Mouse (Mus musculus) hematopoietic stem cell, adult 5-6 weeks (primary cell): Measurements from ENCODE around the gene Sqor. TPM values are rescaled to one million over a fixed set of nuclear protein-coding genes. Genes with fewer than 3 reads are reported as not detected.

Source experiments
- ATAC-seq, 2 experiments: fragments of 125-278 bp in 1 of 2; replicated peaks in 1 of 2; 2 replicates each; pipeline ENCODE4 v1.8.0; 2016 to 2017; ENCODE audit warnings: inconsistent platforms in 2 of 2, mild to moderate bottlenecking in 2 of 2, moderate number of reproducible peaks in 2 of 2, low read depth in 1 of 2, moderate TSS enrichment in 1 of 2; ENCODE audit not compliant: low FRiP score in 2 of 2, poor library complexity in 2 of 2, severe bottlenecking in 2 of 2, insufficient read depth in 1 of 2, low TSS enrichment in 1 of 2
- total RNA-seq: library from RNA; stranded (forward); fragments of 172-1452, 232-1000 nt; gene quantifications from 2 replicates; pipeline ENCODE4 v1.2.3, GENCODE M21; 2017

Gene Sqor
- total RNA-seq, 1 experiment from 2014 or later: 33.5 TPM

DNA sequence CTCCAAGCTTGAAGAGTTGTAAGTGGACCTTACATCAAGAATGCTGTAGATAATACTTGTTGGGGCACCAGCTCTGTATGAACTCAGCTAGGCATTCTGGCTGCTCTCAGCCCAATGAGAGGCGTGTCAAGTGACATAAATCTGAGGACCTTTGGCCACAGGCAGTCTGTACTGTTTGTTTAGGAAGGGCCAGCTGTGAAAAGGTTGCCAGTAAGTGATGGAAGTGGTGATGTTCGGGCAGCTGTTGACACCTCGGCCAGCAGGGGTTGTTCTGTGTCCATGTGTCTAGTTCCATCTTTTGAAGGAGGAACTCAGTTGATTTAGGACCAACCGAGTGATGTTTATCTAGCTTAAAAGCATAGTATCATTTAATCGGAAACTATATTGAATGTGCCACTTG lies 14.9 kb downstream of the Sqor start:
- no peak for ATAC-seq

DNA sequence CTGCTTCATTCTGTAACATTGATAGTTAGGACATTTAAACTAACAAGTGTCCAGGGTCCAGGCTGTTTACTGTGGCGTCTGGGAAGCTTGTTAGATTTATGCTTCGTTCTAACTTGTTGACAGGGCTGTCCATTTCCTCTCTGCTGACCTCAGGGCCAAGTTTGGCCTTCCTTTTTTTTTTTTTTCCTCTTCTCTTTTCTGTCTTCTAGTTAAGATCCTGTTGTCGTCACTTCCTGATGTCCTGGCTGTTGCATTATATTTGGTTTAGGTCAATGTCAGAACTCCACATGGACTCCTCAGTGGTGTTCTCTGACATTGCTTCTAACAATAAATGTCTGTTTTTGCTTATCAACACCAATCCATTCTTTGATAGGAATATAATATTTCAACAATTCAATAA lies 15.4 kb downstream of the Sqor start:
- ATAC-seq: peak in 1 of 2 experiments; percentile 31; a peak in 1 of 4 replicates

DNA sequence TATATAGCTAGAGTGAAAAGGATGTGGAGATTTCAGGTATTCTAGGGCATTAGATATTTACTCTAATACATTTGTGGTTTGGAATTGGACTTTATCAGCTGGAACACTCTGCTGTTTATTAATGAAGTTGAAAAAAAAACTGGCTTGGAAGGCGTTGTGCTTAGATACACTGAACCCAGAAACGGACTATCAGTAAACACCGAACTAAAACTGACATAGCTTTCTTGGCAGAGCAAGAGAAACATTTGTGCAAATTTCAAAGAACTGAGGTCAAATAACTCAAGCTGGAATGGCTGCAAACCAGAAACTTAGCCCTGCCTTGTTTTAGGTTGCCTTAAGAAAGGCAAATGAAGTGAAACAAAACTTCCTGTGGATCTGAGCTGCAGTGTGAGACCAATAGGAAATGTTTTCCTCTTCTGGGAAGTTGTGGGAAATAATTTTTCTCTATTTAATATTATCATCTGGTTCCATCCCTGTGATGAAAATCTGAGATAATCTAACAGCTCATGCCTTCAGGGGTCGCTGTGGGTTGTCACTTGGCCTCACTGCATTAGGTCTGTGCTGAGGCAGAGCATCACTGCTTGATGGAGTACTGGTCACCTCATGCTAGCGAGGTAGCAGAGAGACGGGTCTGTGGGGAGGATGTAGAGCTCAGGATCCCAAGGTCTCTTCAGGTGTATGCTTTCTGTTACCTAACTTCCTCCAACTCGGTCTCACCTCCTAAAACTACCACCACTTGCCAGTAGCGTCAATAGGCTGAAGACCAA lies 16.7 kb downstream of the Sqor start:
- ATAC-seq: no peak

DNA sequence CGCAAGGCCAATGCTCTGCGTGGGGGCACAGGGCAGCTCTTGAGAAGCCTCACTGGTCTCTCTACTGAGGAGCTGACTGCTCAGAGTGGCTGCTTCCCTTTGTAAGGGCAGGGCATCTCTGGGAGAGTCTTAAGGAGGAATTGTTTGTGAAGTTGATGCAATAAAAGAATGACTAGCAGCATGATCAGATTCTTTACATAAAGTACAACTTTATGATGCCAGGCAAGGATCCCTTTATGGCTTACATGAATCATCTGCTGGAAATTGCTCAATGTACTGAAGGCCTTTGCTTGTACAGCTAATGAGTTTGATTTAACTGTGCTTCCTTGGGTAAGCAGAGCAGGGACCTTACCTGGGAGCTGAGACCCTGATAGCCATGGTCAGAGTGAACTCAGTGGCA lies 18.7 kb downstream of the Sqor start:
- ATAC-seq: no peak

DNA sequence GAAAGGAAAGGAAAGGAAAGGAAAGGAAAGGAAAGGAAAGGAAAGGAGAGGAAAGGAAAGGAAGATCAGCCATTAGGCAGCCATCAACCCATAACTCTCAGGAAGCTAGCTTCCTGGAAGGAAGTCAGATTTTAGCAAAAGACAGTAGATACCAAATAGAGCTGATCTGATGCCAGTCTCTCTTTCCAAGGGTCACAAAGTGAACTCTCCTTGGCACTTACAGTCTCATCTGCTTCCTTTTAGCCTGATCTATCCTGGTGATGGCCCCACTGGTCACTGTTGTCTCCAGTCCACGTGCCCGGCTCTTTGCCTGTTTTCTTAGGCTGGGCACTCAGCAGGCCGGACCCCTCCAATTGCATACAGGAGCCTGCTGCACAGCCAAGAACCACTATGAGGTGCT lies 19.7 kb downstream of the Sqor start:
- ATAC-seq: no peak

DNA sequence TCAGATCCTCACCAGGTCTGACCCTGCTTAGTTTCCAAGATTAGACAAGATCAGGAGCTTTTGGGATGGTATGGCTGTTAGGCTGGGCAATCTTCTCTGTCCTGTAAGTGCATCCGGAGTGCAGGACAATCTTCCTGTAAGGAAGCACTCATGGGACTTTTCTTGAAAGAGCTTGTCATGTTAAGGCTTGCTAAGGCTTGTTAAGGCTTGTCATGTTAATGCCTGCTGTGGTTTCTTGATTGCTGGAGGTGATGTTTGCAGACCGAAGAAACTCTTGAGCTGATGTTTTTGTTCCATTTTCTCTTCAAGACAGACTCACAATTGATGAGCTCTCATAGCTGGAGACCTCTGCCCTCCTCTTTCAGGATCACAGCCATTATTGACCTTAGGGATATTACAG lies 21.1 kb downstream of the Sqor start:
- ATAC-seq: no peak

DNA sequence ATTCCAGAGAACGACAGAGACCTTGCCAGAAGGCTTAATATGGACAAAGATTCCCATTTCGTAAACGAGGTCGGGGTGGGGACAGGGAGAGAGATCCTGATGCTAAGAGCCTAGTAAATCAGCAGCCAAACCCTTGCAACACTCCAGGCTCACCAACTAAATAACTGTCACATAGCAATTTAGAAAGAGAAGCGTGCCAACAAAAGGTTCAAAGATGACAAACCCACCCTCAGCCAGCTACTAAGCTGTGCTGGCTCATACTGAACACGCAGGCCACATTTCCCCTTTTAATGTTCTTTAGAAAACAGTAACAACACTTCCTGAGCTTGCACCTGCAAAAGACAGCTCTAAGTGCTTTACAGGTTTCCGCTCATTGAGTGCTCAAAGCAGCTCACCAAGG lies 24.3 kb downstream of the Sqor start:
- peak; percentile 74 to 77 for ATAC-seq

DNA sequence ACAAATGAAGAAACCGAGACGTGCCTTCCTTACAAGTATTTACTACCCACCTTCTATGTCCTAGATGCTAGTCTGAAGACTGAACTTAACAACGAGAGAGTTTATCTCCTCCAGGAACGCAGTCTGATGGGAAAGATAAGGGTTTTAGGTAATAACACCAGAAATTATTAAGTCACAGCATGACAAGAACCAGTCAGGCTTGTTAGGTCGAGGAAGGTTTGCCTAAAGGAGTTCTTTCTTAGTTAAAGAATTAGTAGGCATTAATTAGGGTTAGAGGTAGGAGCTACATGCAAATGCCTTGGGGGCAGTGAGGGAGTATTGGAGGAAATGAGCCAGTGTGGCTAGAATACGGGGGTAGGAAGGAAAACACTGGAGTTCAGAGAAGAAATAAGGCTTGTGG lies 24.7 kb downstream of the Sqor start:
- 0 out of 4 replicates have a peak, but pooled peaks of 1 of the 2 experiments have one; percentile 25 for ATAC-seq

DNA sequence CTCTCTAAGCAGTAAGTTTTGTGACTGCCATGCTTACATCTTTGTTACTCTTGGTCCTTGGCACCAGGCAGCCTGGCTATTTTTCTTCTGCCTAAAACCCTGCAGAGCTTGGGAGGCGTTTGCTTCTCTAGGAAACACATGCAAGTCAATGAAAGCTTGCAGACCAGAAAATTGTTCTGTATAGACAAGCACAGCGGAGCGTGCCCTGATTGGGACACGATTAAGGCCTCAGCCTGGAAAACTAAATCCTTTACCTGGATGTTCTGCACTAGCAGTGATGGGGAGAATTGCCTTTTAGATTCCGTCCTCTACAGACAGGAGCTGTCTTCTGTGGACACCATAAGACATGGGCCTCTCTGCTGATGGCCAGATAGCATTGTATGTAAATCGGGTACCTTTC lies 39.4 kb downstream of the Sqor start:
- no peak for ATAC-seq

DNA sequence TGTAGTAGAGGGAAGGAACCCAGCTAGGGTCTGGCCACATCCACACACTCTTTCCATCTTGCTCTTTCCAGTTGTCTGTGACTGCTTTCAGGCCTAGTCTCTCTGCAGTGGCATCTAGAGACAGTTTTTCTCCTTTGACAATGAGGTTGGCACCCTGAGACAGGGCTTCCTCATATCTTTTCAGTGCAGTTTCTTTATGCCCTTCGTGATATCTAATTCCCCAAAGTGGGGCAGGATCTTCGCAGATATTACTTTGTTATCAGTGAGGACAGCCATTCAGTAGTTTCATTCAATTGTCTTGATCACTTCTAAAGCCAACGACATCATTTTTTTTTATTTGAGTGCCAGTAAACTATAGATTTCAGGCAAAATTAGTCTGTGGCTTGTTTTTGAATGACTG lies 41.0 kb downstream of the Sqor start:
- peak in 1 of 2 experiments; percentile 32; a peak in 1 of 4 replicates for ATAC-seq

DNA sequence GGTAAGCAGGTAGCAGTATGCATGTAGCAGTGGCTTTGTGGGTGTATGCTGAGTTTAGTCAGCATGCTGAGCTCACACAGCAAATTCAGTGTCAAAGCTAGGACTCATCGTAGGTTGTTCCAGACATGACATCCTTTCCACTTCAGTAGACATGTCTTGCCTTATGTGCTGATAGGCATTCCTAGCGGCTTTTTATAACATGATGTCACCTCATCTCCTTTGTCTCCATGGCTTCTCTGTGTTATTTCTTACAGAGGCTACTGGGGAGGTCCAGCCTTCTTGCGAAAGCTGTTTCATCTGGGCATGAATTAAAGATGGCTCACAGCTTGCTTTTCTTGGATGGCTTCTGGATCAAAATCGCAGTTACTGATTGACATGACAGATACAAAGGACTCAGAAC lies 44.0 kb downstream of the Sqor start:
- ATAC-seq: no peak

DNA sequence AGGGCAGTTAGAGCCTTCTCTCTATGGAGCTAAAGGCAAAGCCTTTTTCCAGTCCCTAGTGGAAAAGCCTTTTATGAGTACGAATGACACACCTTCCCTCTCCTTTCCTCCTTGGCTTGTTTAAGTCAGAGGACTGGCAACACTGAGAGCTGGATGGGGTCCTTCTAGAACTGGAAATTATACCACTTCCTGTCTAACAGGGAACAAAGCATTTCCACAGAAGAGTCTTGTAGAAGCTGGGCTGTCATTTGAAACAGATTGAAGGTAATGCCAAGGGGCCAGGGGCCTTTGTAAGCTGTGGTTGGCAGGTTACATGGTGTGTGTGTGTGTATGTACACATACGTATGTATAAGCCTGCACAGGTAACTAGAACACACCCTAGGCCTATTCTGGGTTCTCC lies 51.9 kb downstream of the Sqor start:
- ATAC-seq: peak; percentile 32 to 36; a peak in 2 of 4 replicates

DNA sequence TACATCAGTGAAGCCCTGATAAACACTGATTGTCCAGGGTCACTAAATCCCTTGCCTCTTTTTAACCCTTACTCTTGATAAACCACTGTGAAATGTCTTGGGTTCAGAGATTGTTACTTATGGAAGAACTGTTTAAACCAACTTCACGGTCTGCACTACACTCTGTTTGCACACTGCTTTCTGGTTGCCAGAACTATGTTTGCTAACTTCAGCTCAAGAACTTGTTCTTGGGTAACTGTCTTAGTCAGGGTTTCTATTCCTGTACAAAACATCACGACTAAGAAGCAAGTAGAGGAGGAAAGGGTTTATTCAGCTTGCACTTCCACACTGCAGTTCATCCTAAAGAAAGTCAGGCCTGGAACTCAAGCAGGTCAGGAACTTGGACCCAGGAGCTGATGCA lies 56.2 kb downstream of the Sqor start:
- ATAC-seq: no peak

DNA sequence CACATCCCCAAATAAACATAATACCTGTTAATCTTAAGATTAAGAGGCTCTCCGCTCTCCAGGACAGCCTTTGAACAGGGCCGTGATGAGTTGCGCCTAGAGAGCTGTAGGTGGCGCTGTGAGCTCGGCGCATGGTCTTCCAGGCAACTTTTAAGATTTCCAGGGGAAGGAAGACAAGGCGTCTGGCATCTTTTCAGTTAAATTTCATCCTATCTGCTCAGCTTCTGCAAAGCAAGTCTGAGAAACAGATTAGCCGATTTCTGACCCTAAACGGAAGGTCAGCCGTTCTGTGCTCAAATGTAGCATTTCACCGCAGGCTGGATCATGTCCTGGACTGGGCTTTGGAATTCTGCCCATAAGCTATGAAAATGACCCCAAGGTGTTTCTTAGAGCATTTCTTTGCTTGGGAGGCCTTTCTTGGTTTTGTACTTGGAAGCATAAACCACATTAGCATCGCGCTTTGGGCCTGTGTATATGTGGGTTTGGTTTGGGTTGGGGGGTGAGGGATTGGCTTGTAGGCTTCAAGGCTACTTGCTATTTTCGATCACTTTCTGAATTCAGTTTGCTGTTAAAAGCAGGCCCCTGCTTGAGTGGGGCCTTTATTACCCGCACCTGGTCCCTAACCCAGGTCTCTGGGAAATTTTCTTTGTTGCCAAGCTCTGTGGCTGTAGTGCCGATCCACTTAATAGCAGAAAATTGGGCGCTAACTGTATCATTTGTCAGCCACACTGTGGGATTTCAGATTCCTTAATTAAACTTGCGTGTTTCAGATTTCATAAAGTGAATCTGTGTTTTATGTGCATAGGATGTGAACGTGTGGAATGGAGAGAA lies 60.6 kb downstream of the Sqor start:
- ATAC-seq: peak; percentile 71 to 76; a peak in 3 of 4 replicates

DNA sequence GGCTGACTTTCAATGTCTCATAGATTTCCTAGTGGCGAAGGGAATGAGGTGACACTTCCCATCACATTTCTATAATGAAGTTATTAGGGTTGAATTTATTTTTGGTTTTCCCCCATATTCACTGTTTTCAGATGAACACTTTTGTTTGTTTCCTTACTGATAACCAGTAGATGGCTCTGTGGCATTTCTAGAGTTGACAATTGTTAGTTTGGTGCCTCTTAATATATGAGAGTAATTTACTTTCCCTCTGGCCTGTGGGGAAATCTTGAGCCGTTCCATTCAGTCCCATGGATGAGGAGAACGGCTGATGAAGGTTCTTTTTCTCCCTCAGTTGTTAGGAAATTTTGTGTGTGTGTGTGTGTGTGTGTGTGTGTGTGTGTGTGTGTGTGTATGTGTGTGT lies 61.3 kb downstream of the Sqor start:
- ATAC-seq: no peak

DNA sequence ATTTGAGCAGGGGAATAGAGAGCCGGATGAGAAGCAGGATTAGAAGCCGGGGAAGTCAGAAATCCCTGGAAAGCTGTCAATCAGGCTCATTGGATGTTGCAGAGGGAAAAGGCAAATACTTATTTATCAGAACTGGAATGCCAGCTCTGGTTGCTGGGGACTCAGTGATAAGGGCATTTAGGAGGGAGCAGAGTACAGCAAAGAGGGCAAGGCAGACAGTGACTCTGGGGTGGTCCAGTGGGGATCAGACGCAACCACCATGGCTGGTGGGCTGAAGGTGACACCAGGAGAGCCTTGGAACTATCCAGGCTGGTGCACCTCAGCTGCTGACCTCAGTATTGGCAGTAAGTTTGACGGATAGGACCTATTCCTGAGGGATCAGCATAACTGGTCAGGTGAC lies 89.6 kb downstream of the Sqor start:
- ATAC-seq: no peak

DNA sequence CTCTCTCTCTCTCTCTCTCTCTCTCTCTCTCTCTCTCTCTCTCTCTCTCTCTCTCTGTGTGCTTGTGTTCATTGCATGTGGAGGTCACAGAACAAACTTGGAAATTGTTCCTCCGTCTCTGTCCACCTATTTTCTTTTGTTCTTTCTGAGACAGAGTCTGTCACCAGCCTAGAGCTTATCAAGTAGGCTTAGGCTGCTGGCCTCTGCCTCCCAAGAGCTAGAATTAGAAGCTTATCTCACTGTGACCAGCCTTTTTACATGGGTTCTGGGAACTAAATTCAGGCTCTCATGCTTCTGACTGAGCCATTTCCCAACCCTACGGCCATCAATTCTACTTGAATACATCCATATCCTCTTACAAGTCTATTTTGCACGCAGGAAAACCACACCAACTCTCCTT lies 90.3 kb downstream of the Sqor start:
- no peak for ATAC-seq
